Mouse (Mus musculus): ENCODE data around the gene Uhmk1. TPM values are rescaled to one million over a fixed set of nuclear protein-coding genes. Genes with fewer than 3 reads are reported as not detected.
A peak's percentile ranks its signal among the peaks of the same experiment; 100 is the strongest.

Uhmk1 gene
- total and polyA plus RNA-seq, 2 experiments from 2014 or later: 2.6 to 10.4 TPM

- 72% methylated on average over 9 of the region's 9 CpGs for WGBS
- no peaks in the 10 kb centered on the region for H3K27me3 ChIP-seq (ENCODE audit: control insufficient read depth, insufficient read depth, low read length)
- H3K4me2 ChIP-seq (ENCODE audit: low read depth, low read length): no peak overlapping the region
- no peak overlapping the region for H3K9ac ChIP-seq (replicated peaks; ENCODE audit: low read depth, low read length)
- H3K4me1 ChIP-seq (ENCODE audit: control insufficient read depth, insufficient read depth): peaks cover 6% of the 10 kb centered on the region; the same call in 1 of the 2 replicates
- DNase-seq (ENCODE audit: low spot score) (peak; percentile 1), ATAC-seq (ENCODE audit: insufficient read depth, low read depth) (no peak)
- no peaks in the 10 kb centered on the region for H3K9me3 ChIP-seq (replicated peaks; ENCODE audit: control insufficient read depth, low read length)
- TF ChIP-seq CTCF (IDR thresholded peaks at IDR 0.05; ENCODE audit: low read depth) (no peak), EP300 (IDR thresholded peaks at IDR 0.05; ENCODE audit: low read depth) (no peak)
- H3K36me3 ChIP-seq (replicated peaks; ENCODE audit: control insufficient read depth, insufficient read depth, low read length): peaks cover 40% of the 10 kb centered on the region
- no peak overlapping the region for H3K27ac ChIP-seq (ENCODE audit: low read depth)
- no peak overlapping the region for H3K4me3 ChIP-seq (ENCODE audit: low read depth, low read length)
These were observed 67.3 kb downstream of the Uhmk1 start for GRCm38 (mm10) chr1:170147651-170148448.

GRCm38 (mm10) chr1:170145606-170146005, 69.6 kb downstream of the Uhmk1 start:
- Histone ChIP-seq H3K9me3 (replicated peaks; ENCODE audit: control insufficient read depth, low read length) (no peaks in the 10 kb centered on the region), H3K4me3 (ENCODE audit: low read depth, low read length) (no peak overlapping the region), H3K4me2 (ENCODE audit: low read depth, low read length) (no peak overlapping the region), H3K4me1 (ENCODE audit: control insufficient read depth, insufficient read depth) (peaks cover 6% of the 10 kb centered on the region; the same call in 1 of the 2 replicates), H3K27me3 (ENCODE audit: control insufficient read depth, insufficient read depth, low read length) (no peaks in the 10 kb centered on the region), H3K36me3 (replicated peaks; ENCODE audit: control insufficient read depth, insufficient read depth, low read length) (peaks cover 51% of the 10 kb centered on the region), H3K27ac (ENCODE audit: low read depth) (no peak overlapping the region), H3K9ac (replicated peaks; ENCODE audit: low read depth, low read length) (no peak overlapping the region)
- ATAC-seq (ENCODE audit: insufficient read depth, low read depth) (no peak), DNase-seq (ENCODE audit: low spot score) (peak; percentile 4)
- WGBS: 85% methylated on average over 4 of the region's 4 CpGs
- TF ChIP-seq EP300 (IDR thresholded peaks at IDR 0.05; ENCODE audit: low read depth) (no peak), CTCF (IDR thresholded peaks at IDR 0.05; ENCODE audit: low read depth) (no peak)

Other genes starting within 250 kb of the Uhmk1 start
- gene Hsd17b7, start 246.2 kb downstream of the Uhmk1 start, total RNA-seq (2014; rRNA removed; ENCODE audit: low replicate concordance): 45.6 and 62.4 TPM in 2 replicates
- 36.9 and 39.4 TPM in 2 replicates for gene Hsd17b7, start 246.2 kb downstream of the Uhmk1 start, polyA plus RNA-seq (2015; fragmentation: Nextera tagmentation; extraction: Ambion mirVana)
- 5.0 and 11.2 TPM in 2 replicates for gene Ddr2, start 104.6 kb downstream of the Uhmk1 start, total RNA-seq (2014; rRNA removed; ENCODE audit: low replicate concordance)
- 6.8 and 7.2 TPM in 2 replicates for gene Ddr2, start 104.6 kb downstream of the Uhmk1 start, polyA plus RNA-seq (2015; fragmentation: Nextera tagmentation; extraction: Ambion mirVana)
- 23.0 and 26.1 TPM in 2 replicates for gene Uap1, start 40.4 kb downstream of the Uhmk1 start, total RNA-seq (2014; rRNA removed; ENCODE audit: low replicate concordance)
- 40.2 and 42.3 TPM in 2 replicates for gene Uap1, start 40.4 kb downstream of the Uhmk1 start, polyA plus RNA-seq (2015; fragmentation: Nextera tagmentation; extraction: Ambion mirVana)
- gene Sh2d1b2, start 17.4 kb upstream of the Uhmk1 start, total RNA-seq (2014; rRNA removed; ENCODE audit: low replicate concordance): not detected in 2 replicates
- not detected in 2 replicates for gene Sh2d1b2, start 17.4 kb upstream of the Uhmk1 start, polyA plus RNA-seq (2015; fragmentation: Nextera tagmentation; extraction: Ambion mirVana)
- gene Sh2d1b1, start 61.9 kb upstream of the Uhmk1 start, total RNA-seq (2014; rRNA removed; ENCODE audit: low replicate concordance): not detected in 2 replicates
- gene Sh2d1b1, start 61.9 kb upstream of the Uhmk1 start, polyA plus RNA-seq (2015; fragmentation: Nextera tagmentation; extraction: Ambion mirVana): 0.08 and 0.12 TPM in 2 replicates
- gene Gm7694, start 90.9 kb upstream of the Uhmk1 start, total RNA-seq (2014; rRNA removed; ENCODE audit: low replicate concordance): 3.9 and 7.0 TPM in 2 replicates
- gene Gm7694, start 90.9 kb upstream of the Uhmk1 start, polyA plus RNA-seq (2015; fragmentation: Nextera tagmentation; extraction: Ambion mirVana): 2.3 and 2.9 TPM in 2 replicates
- not detected in 2 replicates for gene Spata46, start 93.4 kb upstream of the Uhmk1 start, total RNA-seq (2014; rRNA removed; ENCODE audit: low replicate concordance)
- 0.41 and 0.47 TPM in 2 replicates for gene Spata46, start 93.4 kb upstream of the Uhmk1 start, polyA plus RNA-seq (2015; fragmentation: Nextera tagmentation; extraction: Ambion mirVana)